Comparison of ENCODE assay signal across 7 mouse cellular contexts in genomic region chr8:93599776-93600175, GRCm38 (mm10).
A peak's percentile ranks its signal among the peaks of the same experiment; 100 is the strongest.
DNase-seq lines count a peak whose midpoint lies in the region.

No protein-coding gene starts in this region.

- DNase-seq in ovary, postnatal 36 days (ENCODE audit: low spot score) = peak; percentile 5
- DNase-seq in ovary, postnatal 10 days (ENCODE audit: low spot score) = no peak
- peak; percentile 61 for DNase-seq in heart, adult 8-10 months (ENCODE audit: low spot score)
- DNase-seq in kidney, postnatal 14 days = peak; percentile 47
- DNase-seq in spleen, adult 18-20 months = no peak
- DNase-seq in right cerebral cortex, postnatal 25 days = no peak
- DNase-seq in cerebellum, adult 9-10 months = no peak

Comparison
In these comparisons a context has a peak if more than half of its experiments do, and no peak if none do; other contexts are left out.
1. DNase-seq: peak in ovary, postnatal 36 days (single experiment), heart, adult 8-10 months (single experiment) and kidney, postnatal 14 days (single experiment); none in ovary, postnatal 10 days (single experiment), spleen, adult 18-20 months (0 of 2), right cerebral cortex, postnatal 25 days (single experiment) and cerebellum, adult 9-10 months (single experiment).